Comparison of ENCODE assay signal across 9 mouse cellular contexts in genomic region chr7:141394771-141395170, GRCm38 (mm10). TPM values are rescaled to one million over a fixed set of nuclear protein-coding genes. Genes with fewer than 3 reads are reported as not detected.
DNase-seq lines count a peak whose midpoint lies in the region; ATAC-seq and TF ChIP-seq lines count a peak whose summit lies in the region.
"Had no signal": no experiment of that assay in that cellular context is flagged by ENCODE, and none has a peak within 500 bp of the region (broad histone marks: within the 10 kb centered on the region; RNA-seq: fewer than 3 reads in every experiment).

No protein-coding gene starts in this region.

- ATAC-seq in hindbrain, embryonic 13.5 days (ENCODE audit: low FRiP score), result no peak
- ATAC-seq in midbrain, postnatal 0 days (ENCODE audit: low FRiP score), result no peak

- H3K27ac ChIP-seq in hindbrain, embryonic 10.5 days, result no peak overlapping the region
- no peak overlapping the region for H3K27ac ChIP-seq in hindbrain, embryonic 13.5 days
- no peak overlapping the region for H3K27ac ChIP-seq in CH12.LX (ENCODE audit: insufficient read depth, low read depth)
- H3K27ac ChIP-seq in midbrain, postnatal 0 days (ENCODE audit: low read depth, low read length), result no peak overlapping the region
- no peak overlapping the region for H3K27ac ChIP-seq in thymus, adult 2 months (ENCODE audit: control insufficient read depth, insufficient read depth, low read length)
- H3K27ac ChIP-seq: neural tube, embryonic 13.5 days had no signal

- H3K4me3 ChIP-seq in hindbrain, embryonic 10.5 days, result no peak overlapping the region
- no peak overlapping the region for H3K4me3 ChIP-seq in hindbrain, embryonic 13.5 days
- H3K4me3 ChIP-seq in CH12.LX (replicated peaks in 1 of 3; ENCODE audit: low read depth in 2 of 3, low read length in 2 of 3, poor library complexity in 1 of 3), result no peak overlapping the region
- peak overlapping the region; percentile 47 for H3K4me3 ChIP-seq in erythroblast, embryonic 14.5 days (replicated peaks)
- no peak overlapping the region for H3K4me3 ChIP-seq in midbrain, postnatal 0 days (ENCODE audit: low read depth, low read length)
- no peak overlapping the region for H3K4me3 ChIP-seq in thymus, adult 2 months (ENCODE audit: control insufficient read depth, insufficient read depth, low read length)
- H3K4me3 ChIP-seq: neural tube, embryonic 13.5 days had no signal

- no peak for TF ChIP-seq EP300 in CH12.LX (IDR thresholded peaks at IDR 0.05; ENCODE audit: low read length)

- no peak overlapping the region for H3K9ac ChIP-seq in hindbrain, embryonic 13.5 days
- no peak overlapping the region for H3K9ac ChIP-seq in CH12.LX (ENCODE audit: insufficient read depth, low read depth)
- no peak overlapping the region for H3K9ac ChIP-seq in midbrain, postnatal 0 days (replicated peaks; ENCODE audit: low read length, poor library complexity, severe bottlenecking)

- H3K27me3 ChIP-seq in hindbrain, embryonic 10.5 days (ENCODE audit: insufficient read depth, poor library complexity, severe bottlenecking), result peaks cover 9% of the 10 kb centered on the region; the same call in 1 of the 2 replicates
- 0 out of 2 replicates have a peak, but pooled peaks cover 4% of the 10 kb centered on the region for H3K27me3 ChIP-seq in hindbrain, embryonic 13.5 days
- peaks cover 4% of the 10 kb centered on the region for H3K27me3 ChIP-seq in CH12.LX (replicated peaks)
- H3K27me3 ChIP-seq in erythroblast, embryonic 14.5 days (ENCODE audit: control insufficient read depth), result no peaks in the 10 kb centered on the region
- H3K27me3 ChIP-seq in midbrain, postnatal 0 days (ENCODE audit: insufficient read depth, low read length), result no peaks in the 10 kb centered on the region
- H3K27me3 ChIP-seq in thymus, adult 2 months (ENCODE audit: control insufficient read depth, insufficient read depth, low read length), result no peaks in the 10 kb centered on the region

- H3K9me3 ChIP-seq in hindbrain, embryonic 10.5 days, result no peaks in the 10 kb centered on the region
- no peaks in the 10 kb centered on the region for H3K9me3 ChIP-seq in hindbrain, embryonic 13.5 days
- no peaks in the 10 kb centered on the region for H3K9me3 ChIP-seq in CH12.LX (replicated peaks; ENCODE audit: low read length)
- no peaks in the 10 kb centered on the region for H3K9me3 ChIP-seq in erythroblast, embryonic 14.5 days (ENCODE audit: control insufficient read depth, low read length)
- no peaks in the 10 kb centered on the region for H3K9me3 ChIP-seq in midbrain, postnatal 0 days (ENCODE audit: low read length)
- H3K9me3 ChIP-seq: neural tube, embryonic 13.5 days had no signal

- TF ChIP-seq RAD21 in CH12.LX (IDR thresholded peaks at IDR 0.05; ENCODE audit: low read depth, low read length), result peak; percentile 30

- peaks cover 42% of the 10 kb centered on the region for H3K36me3 ChIP-seq in hindbrain, embryonic 10.5 days
- peaks cover 39% of the 10 kb centered on the region for H3K36me3 ChIP-seq in hindbrain, embryonic 13.5 days
- peaks cover 26 to 43% of the 10 kb centered on the region in 2 experiments for H3K36me3 ChIP-seq in CH12.LX (replicated peaks in 1 of 2; ENCODE audit: control insufficient read depth in 1 of 2, insufficient read depth in 1 of 2, low read length in 1 of 2)
- H3K36me3 ChIP-seq in erythroblast, embryonic 14.5 days (ENCODE audit: control insufficient read depth), result peaks cover 60% of the 10 kb centered on the region
- H3K36me3 ChIP-seq in midbrain, postnatal 0 days (ENCODE audit: insufficient read depth, low read length), result peaks cover 22% of the 10 kb centered on the region
- H3K36me3 ChIP-seq in thymus, adult 2 months (ENCODE audit: control insufficient read depth, insufficient read depth, low read length), result peaks cover 27% of the 10 kb centered on the region

- peak; percentile 76 to 78 for TF ChIP-seq CTCF in CH12.LX (conservative IDR thresholded peaks at IDR 0.05 in 1 of 2, IDR thresholded peaks at IDR 0.05 in 1 of 2; ENCODE audit: low read depth in 2 of 2, low read length in 2 of 2)
- peak; percentile 91 for TF ChIP-seq CTCF in midbrain, postnatal 0 days (IDR thresholded peaks at IDR 0.05)
- peak; percentile 86; the same call in 1 of the 2 replicates for TF ChIP-seq CTCF in thymus, adult 2 months (IDR thresholded peaks at IDR 0.05; ENCODE audit: borderline replicate concordance, control insufficient read depth, extremely low read depth, insufficient read depth, low read length, poor library complexity)

- WGBS in hindbrain, embryonic 10.5 days, result 24% methylated on average over 6 of the region's 6 CpGs
- 17% methylated on average over 6 of the region's 6 CpGs for WGBS in hindbrain, embryonic 13.5 days
- 20% methylated on average over 6 of the region's 6 CpGs for WGBS in midbrain, postnatal 0 days
- WGBS in thymus, adult 2 months, result 33% methylated on average over 6 of the region's 6 CpGs

- H3K79me2 ChIP-seq in CH12.LX (replicated peaks; ENCODE audit: control insufficient read depth, extremely low read depth, insufficient read depth, poor library complexity, severe bottlenecking), result peaks cover 18% of the 10 kb centered on the region

- DNase-seq in hindbrain, embryonic 10.5 days (ENCODE audit: low spot score), result peak; percentile 82
- peak; percentile 84 for DNase-seq in CH12.LX (ENCODE audit: extremely low read depth)
- DNase-seq in adrenal gland, postnatal 4 days (ENCODE audit: low spot score in 2 of 2), result peak; percentile 45 to 76
- peak; percentile 33 to 39 for DNase-seq in layer of hippocampus, postnatal 36 days
- peak; percentile 73 for DNase-seq in midbrain, postnatal 0 days (ENCODE audit: low spot score)
- peak; percentile 71 for DNase-seq in thymus, adult 2 months

- no peak overlapping the region for H3K4me2 ChIP-seq in hindbrain, embryonic 13.5 days
- H3K4me2 ChIP-seq in CH12.LX (ENCODE audit: insufficient read depth, low read depth, poor library complexity, severe bottlenecking), result no peak overlapping the region
- no peak overlapping the region for H3K4me2 ChIP-seq in midbrain, postnatal 0 days (ENCODE audit: low read depth, low read length, poor library complexity, severe bottlenecking)
- H3K4me2 ChIP-seq: neural tube, embryonic 13.5 days had no signal

- in situ Hi-C loops in CH12.LX (cut with MboI; ENCODE audit: low pct_ligation_motif_present, low pct_unique_long_range_greater_than_20kb, low sequenced_read_pairs), result no loop called here

- H3K4me1 ChIP-seq in hindbrain, embryonic 10.5 days (replicated peaks), result peaks cover 22% of the 10 kb centered on the region
- peaks cover 16% of the 10 kb centered on the region for H3K4me1 ChIP-seq in hindbrain, embryonic 13.5 days (replicated peaks)
- peaks cover 4 to 31% of the 10 kb centered on the region in 2 experiments for H3K4me1 ChIP-seq in CH12.LX (ENCODE audit: control insufficient read depth in 1 of 2, insufficient read depth in 2 of 2)
- peaks cover 60% of the 10 kb centered on the region for H3K4me1 ChIP-seq in erythroblast, embryonic 14.5 days (ENCODE audit: control insufficient read depth)
- peaks cover 8% of the 10 kb centered on the region; the same call in 1 of the 2 replicates for H3K4me1 ChIP-seq in midbrain, postnatal 0 days (ENCODE audit: insufficient read depth, low read length)
- peaks cover 8% of the 10 kb centered on the region for H3K4me1 ChIP-seq in thymus, adult 2 months (replicated peaks; ENCODE audit: control insufficient read depth, insufficient read depth, low read length)

- TF ChIP-seq POLR2A in CH12.LX (IDR thresholded peaks at IDR 0.05; ENCODE audit: low read depth, low read length), result no peak
- TF ChIP-seq POLR2A in thymus, adult 2 months (IDR thresholded peaks at IDR 0.05; ENCODE audit: control insufficient read depth, extremely low read depth, insufficient read depth, low read length, poor library complexity), result no peak

- dilution Hi-C loops in CH12.LX (cut with MboI; ENCODE audit: extremely low pct_ligation_motif_present, extremely low pct_unique_long_range_greater_than_20kb, low sequenced_read_pairs), result no loop called here

RNA-seq across cellular contexts. Expression of gene Taldo1, which starts 2.8 kb away (rescaled TPM):
- polyA plus RNA-seq in hindbrain, embryonic 10.5 days (2016; fragmentation: Nextera tagmentation; extraction: Ambion mirVana), result 336 and 378 TPM in 2 replicates
- 333 and 346 TPM in 2 replicates for polyA plus RNA-seq in hindbrain, embryonic 13.5 days (2015; fragmentation: Nextera tagmentation; extraction: Ambion mirVana)
- 188 and 205 TPM in 2 replicates for total RNA-seq in CH12.LX (2012; rRNA removed)
- 228 and 237 TPM in 2 replicates for total RNA-seq in CH12.LX (2014; rRNA removed)
- polyA plus RNA-seq in CH12.LX (2012; ENCODE audit: insufficient read length, low read depth), result 124 and 129 TPM in 2 replicates
- total RNA-seq in adrenal gland, postnatal 4 days (2021), result 100 to 1,000 TPM; 251 to 277 TPM
- polyA plus RNA-seq in erythroblast, embryonic 14.5 days (2012), result 53.1 and 91.9 TPM in 2 replicates
- 100 to 1,000 TPM; 119 to 121 TPM for total RNA-seq in layer of hippocampus, postnatal 36 days (2021)
- total RNA-seq in midbrain, postnatal 0 days (2014; rRNA removed), result 166 and 175 TPM in 2 replicates
- polyA plus RNA-seq in midbrain, postnatal 0 days (2015; fragmentation: Nextera tagmentation; extraction: Ambion mirVana), result 245 and 255 TPM in 2 replicates
- 216 and 235 TPM in 2 replicates for polyA plus RNA-seq in thymus, adult 2 months (2012; rRNA removed)

RNA-seq across cellular contexts. Expression of gene Gatd1, which starts 19.2 kb away (rescaled TPM):
- polyA plus RNA-seq in hindbrain, embryonic 10.5 days (2016; fragmentation: Nextera tagmentation; extraction: Ambion mirVana), result 45.2 and 49.4 TPM in 2 replicates
- 57.4 and 58.5 TPM in 2 replicates for polyA plus RNA-seq in hindbrain, embryonic 13.5 days (2015; fragmentation: Nextera tagmentation; extraction: Ambion mirVana)
- total RNA-seq in CH12.LX (2012; rRNA removed) (23.9 and 29.6 TPM in 2 replicates), CH12.LX (2014; rRNA removed) (26.4 and 31.4 TPM in 2 replicates)
- 17.6 and 21.2 TPM in 2 replicates for polyA plus RNA-seq in CH12.LX (2012; ENCODE audit: insufficient read length, low read depth)
- 10 to 100 TPM; 44.9 to 50.6 TPM for total RNA-seq in adrenal gland, postnatal 4 days (2021)
- 0.16 and 0.42 TPM in 2 replicates for polyA plus RNA-seq in erythroblast, embryonic 14.5 days (2012)
- 10 to 100 TPM; 42.2 to 48.4 TPM for total RNA-seq in layer of hippocampus, postnatal 36 days (2021)
- 72.0 and 72.9 TPM in 2 replicates for total RNA-seq in midbrain, postnatal 0 days (2014; rRNA removed)
- polyA plus RNA-seq in midbrain, postnatal 0 days (2015; fragmentation: Nextera tagmentation; extraction: Ambion mirVana), result 47.7 and 48.9 TPM in 2 replicates
- 98.1 and 104 TPM in 2 replicates for polyA plus RNA-seq in thymus, adult 2 months (2012; rRNA removed)

RNA-seq across cellular contexts. Expression of gene Cend1, which starts 34.5 kb away (rescaled TPM):
- polyA plus RNA-seq in hindbrain, embryonic 10.5 days (2016; fragmentation: Nextera tagmentation; extraction: Ambion mirVana), result 11.5 and 21.9 TPM in 2 replicates
- polyA plus RNA-seq in hindbrain, embryonic 13.5 days (2015; fragmentation: Nextera tagmentation; extraction: Ambion mirVana), result 68.3 and 73.4 TPM in 2 replicates
- not detected in 2 replicates for total RNA-seq in CH12.LX (2012; rRNA removed)
- not detected in 2 replicates for total RNA-seq in CH12.LX (2014; rRNA removed)
- polyA plus RNA-seq in CH12.LX (2012; ENCODE audit: insufficient read length, low read depth), result not detected in 2 replicates
- total RNA-seq in adrenal gland, postnatal 4 days (2021), result 1 to 10 TPM; 2.7 to 4.8 TPM
- not detected in 2 replicates for polyA plus RNA-seq in erythroblast, embryonic 14.5 days (2012)
- total RNA-seq in layer of hippocampus, postnatal 36 days (2021), result 100 to 1,000 TPM; 250 to 269 TPM
- 167 and 195 TPM in 2 replicates for total RNA-seq in midbrain, postnatal 0 days (2014; rRNA removed)
- 194 and 233 TPM in 2 replicates for polyA plus RNA-seq in midbrain, postnatal 0 days (2015; fragmentation: Nextera tagmentation; extraction: Ambion mirVana)
- polyA plus RNA-seq in thymus, adult 2 months (2012; rRNA removed), result 0.43 and 0.63 TPM in 2 replicates

RNA-seq across cellular contexts. Expression of gene Slc25a22, which starts 42.9 kb away (rescaled TPM):
- polyA plus RNA-seq in hindbrain, embryonic 10.5 days (2016; fragmentation: Nextera tagmentation; extraction: Ambion mirVana), result 45.9 and 55.6 TPM in 2 replicates
- polyA plus RNA-seq in hindbrain, embryonic 13.5 days (2015; fragmentation: Nextera tagmentation; extraction: Ambion mirVana), result 71.3 and 76.3 TPM in 2 replicates
- total RNA-seq in CH12.LX (2012; rRNA removed), result 16.1 and 20.8 TPM in 2 replicates
- 6.1 and 6.5 TPM in 2 replicates for total RNA-seq in CH12.LX (2014; rRNA removed)
- polyA plus RNA-seq in CH12.LX (2012; ENCODE audit: insufficient read length, low read depth), result 31.5 and 32.1 TPM in 2 replicates
- total RNA-seq in adrenal gland, postnatal 4 days (2021), result 10 to 100 TPM; 46.9 to 60.3 TPM
- polyA plus RNA-seq in erythroblast, embryonic 14.5 days (2012), result 0.70 and 0.97 TPM in 2 replicates
- 100 to 1,000 TPM; 319 to 341 TPM for total RNA-seq in layer of hippocampus, postnatal 36 days (2021)
- total RNA-seq in midbrain, postnatal 0 days (2014; rRNA removed), result 148 and 152 TPM in 2 replicates
- polyA plus RNA-seq in midbrain, postnatal 0 days (2015; fragmentation: Nextera tagmentation; extraction: Ambion mirVana), result 118 and 121 TPM in 2 replicates
- 114 and 128 TPM in 2 replicates for polyA plus RNA-seq in thymus, adult 2 months (2012; rRNA removed)

RNA-seq across cellular contexts. Expression of gene Pidd1, which starts 49.1 kb away (rescaled TPM):
- polyA plus RNA-seq in hindbrain, embryonic 10.5 days (2016; fragmentation: Nextera tagmentation; extraction: Ambion mirVana), result 21.0 and 23.2 TPM in 2 replicates
- polyA plus RNA-seq in hindbrain, embryonic 13.5 days (2015; fragmentation: Nextera tagmentation; extraction: Ambion mirVana), result 4.9 and 5.7 TPM in 2 replicates
- 7.8 and 9.6 TPM in 2 replicates for total RNA-seq in CH12.LX (2012; rRNA removed)
- total RNA-seq in CH12.LX (2014; rRNA removed), result 5.1 and 5.8 TPM in 2 replicates
- 21.4 and 24.9 TPM in 2 replicates for polyA plus RNA-seq in CH12.LX (2012; ENCODE audit: insufficient read length, low read depth)
- total RNA-seq in adrenal gland, postnatal 4 days (2021), result 10 to 100 TPM in 1 of 2 experiments, 1 to 10 TPM in 1; 8.4 to 12.6 TPM
- 5.6 and 9.3 TPM in 2 replicates for polyA plus RNA-seq in erythroblast, embryonic 14.5 days (2012)
- 1 to 10 TPM in 1 of 2 experiments, under 1 TPM in 1; 0.66 to 1.1 TPM for total RNA-seq in layer of hippocampus, postnatal 36 days (2021)
- 1.4 and 1.6 TPM in 2 replicates for total RNA-seq in midbrain, postnatal 0 days (2014; rRNA removed)
- 1.1 and 1.3 TPM in 2 replicates for polyA plus RNA-seq in midbrain, postnatal 0 days (2015; fragmentation: Nextera tagmentation; extraction: Ambion mirVana)
- polyA plus RNA-seq in thymus, adult 2 months (2012; rRNA removed), result 109 and 133 TPM in 2 replicates

Comparison
In these comparisons a context has a peak if more than half of its experiments do, and no peak if none do; other contexts are left out.
1. RNA of gene Gatd1, which starts 19.2 kb away (polyA plus RNA-seq): 98.1 to 104 TPM in thymus, adult 2 months, 57.4 to 58.5 TPM in hindbrain, embryonic 13.5 days, 45.2 to 49.4 TPM in hindbrain, embryonic 10.5 days, 47.7 to 48.9 TPM in midbrain, postnatal 0 days and 17.6 to 21.2 TPM in CH12.LX; 0.16 to 0.42 TPM in erythroblast, embryonic 14.5 days; every median in the first group is over 10 times any median in the second.
2. Peak in every context shown above with its lines, with median percentiles within 50 percentile points of each other: DNase-seq and CTCF ChIP-seq.